Mouse (Mus musculus) brain, embryonic 14.5 days (tissue): ENCODE results near the gene Dusp1.

Experiments used
- CTCF ChIP-seq: fragments of 200-500 bp; IDR thresholded peaks from 2 replicates; pipeline ENCODE4 v1.5.1; 2012; ENCODE audit warnings: inconsistent platforms, mild to moderate bottlenecking, moderate library complexity, borderline replicate concordance; ENCODE audit not compliant: insufficient read depth, insufficient read length; ENCODE audit errors: extremely low read depth
- POLR2A ChIP-seq: fragments of 200-500 bp; IDR thresholded peaks from 2 replicates; pipeline ENCODE4 v1.6.1; 2012; ENCODE audit warnings: mild to moderate bottlenecking, inconsistent platforms, borderline replicate concordance; ENCODE audit not compliant: poor library complexity, insufficient read depth, insufficient read length, severe bottlenecking; ENCODE audit errors: extremely low read depth

GRCm38 (mm10) chr17:26561290-26561640 lies 663 bp downstream of the Dusp1 start, which contains the start of gene Ergic1:
- no peak for TF ChIP-seq CTCF
- peak; percentile 90 for TF ChIP-seq POLR2A
